Mouse (Mus musculus) limb, embryonic 14.5 days (tissue): ENCODE data around the gene Gm20388. TPM values are rescaled to one million over a fixed set of nuclear protein-coding genes. Genes with fewer than 3 reads are reported as not detected.

Experiments used
- ATAC-seq: fragments of 200-750 bp; cut with Nextera tagmentation; 2 replicates; pipeline ENCODE4 v1.8.0; 2017; ENCODE audit warnings: low read depth, moderate number of reproducible peaks, moderate TSS enrichment; ENCODE audit not compliant: low FRiP score
- DNase-seq: peaks from one replicate; pipeline ENCODE4 v3.0.0-alpha.2; 2015; ENCODE audit warnings: low spot score
- H3K27ac ChIP-seq: fragments of 300-500 bp; sonication (generic); replicated peaks from 2 replicates; pipeline ENCODE4 v1.5.1; 2014; ENCODE audit warnings: low read depth, mild to moderate bottlenecking, low read length, moderate library complexity, mixed read lengths
- H3K27me3 ChIP-seq: fragments of 300-500 bp; sonication (generic); 2 replicates; pipeline ENCODE4 v1.6.1; 2014; ENCODE audit warnings: low read length, mixed read lengths; ENCODE audit not compliant: control insufficient read depth, insufficient read depth
- H3K36me3 ChIP-seq: fragments of 300-500 bp; sonication (generic); 2 replicates; pipeline ENCODE4 v1.6.1; 2014; ENCODE audit warnings: mild to moderate bottlenecking, low read length, moderate library complexity, mixed read lengths; ENCODE audit not compliant: control insufficient read depth, insufficient read depth
- H3K4me1 ChIP-seq: fragments of 300-500 bp; sonication (generic); 2 replicates; pipeline ENCODE4 v1.6.1; 2014; ENCODE audit warnings: antibody characterized with exemption, low read length, mixed read lengths; ENCODE audit not compliant: control insufficient read depth, insufficient read depth
- H3K4me2 ChIP-seq: fragments of 300-500 bp; sonication (generic); replicated peaks from 2 replicates; pipeline ENCODE4 v1.6.1; 2014; ENCODE audit warnings: low read depth, mild to moderate bottlenecking, low read length, moderate library complexity; ENCODE audit not compliant: severe bottlenecking
- H3K4me3 ChIP-seq: fragments of 300-500 bp; sonication (generic); replicated peaks from 2 replicates; pipeline ENCODE4 v1.5.1; 2014; ENCODE audit warnings: low read length
- H3K9ac ChIP-seq: fragments of 300-500 bp; sonication (generic); 2 replicates; pipeline ENCODE4 v1.6.1; 2014; ENCODE audit warnings: mild to moderate bottlenecking, low read depth, low read length, moderate library complexity; ENCODE audit not compliant: severe bottlenecking
- H3K9me3 ChIP-seq: fragments of 300-500 bp; sonication (generic); 2 replicates; pipeline ENCODE4 v1.6.1; 2016; ENCODE audit warnings: low read length; ENCODE audit not compliant: control insufficient read depth
- POLR2A ChIP-seq: fragments of 200-500 bp; IDR thresholded peaks from 2 replicates; pipeline ENCODE4 v1.8.0; 2012; ENCODE audit warnings: inconsistent platforms, mild to moderate bottlenecking, moderate library complexity, borderline replicate concordance; ENCODE audit not compliant: insufficient read depth, insufficient read length; ENCODE audit errors: extremely low read depth
- WGBS: fragments of 180-500 bp; shearing (Covaris S2); extraction: QIAGEN DNeasy Blood & Tissue Kit; methylation state at CpG from one replicate; pipeline ENCODE4 v1.1.7; 2014; 5-methylcytosine and 5-hydroxymethylcytosine counted together
- polyA plus RNA-seq, 2 experiments: library from polyadenylated mRNA; depleted of rRNA in 1 of 2; stranded (reverse) in 1 of 2; unstranded in 1 of 2; fragments of >200 nt; fragmentation: Nextera tagmentation in 1 of 2; extraction: Ambion mirVana in 1 of 2; gene quantifications; 2 replicates each; pipeline versions ENCODE4 v1.2.1 to v1.2.3; 2012 to 2014

The Gm20388 gene
- polyA plus RNA-seq, 2 experiments = 1.9 to 49.9 TPM

DNA sequence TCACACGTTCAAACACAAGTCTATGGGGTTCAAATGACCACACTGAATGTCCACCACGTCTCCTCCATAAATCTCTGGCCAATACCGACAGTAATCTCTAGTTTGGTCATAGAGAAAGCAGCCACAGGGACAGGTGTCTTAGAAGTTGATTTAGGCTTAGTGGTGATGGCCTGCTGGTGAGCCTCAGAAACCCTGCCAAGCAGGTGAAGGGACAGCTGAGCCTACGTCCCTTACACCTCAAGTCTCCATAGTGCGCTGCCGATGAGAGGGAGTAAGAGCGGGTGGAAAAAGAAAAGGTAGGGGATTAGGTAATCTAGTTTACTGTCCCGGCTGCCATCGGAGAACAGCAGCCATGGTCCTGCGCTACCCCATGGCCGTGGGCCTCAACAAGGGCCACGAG, 2925.6 kb downstream of the Gm20388 start:
- H3K27me3 ChIP-seq = no peaks in the 10 kb centered on the region
- WGBS = 86% methylated on average over 12 of the region's 12 CpGs
- H3K9ac ChIP-seq = no peak overlapping the region
- TF ChIP-seq POLR2A = no peak
- H3K4me1 ChIP-seq = no peaks in the 10 kb centered on the region
- ATAC-seq (no peak), DNase-seq (no peak)
- no peaks in the 10 kb centered on the region for H3K9me3 ChIP-seq
- H3K4me3 ChIP-seq = no peak overlapping the region
- H3K36me3 ChIP-seq = no peaks in the 10 kb centered on the region
- no peak overlapping the region for H3K27ac ChIP-seq
- no peak overlapping the region for H3K4me2 ChIP-seq

DNA sequence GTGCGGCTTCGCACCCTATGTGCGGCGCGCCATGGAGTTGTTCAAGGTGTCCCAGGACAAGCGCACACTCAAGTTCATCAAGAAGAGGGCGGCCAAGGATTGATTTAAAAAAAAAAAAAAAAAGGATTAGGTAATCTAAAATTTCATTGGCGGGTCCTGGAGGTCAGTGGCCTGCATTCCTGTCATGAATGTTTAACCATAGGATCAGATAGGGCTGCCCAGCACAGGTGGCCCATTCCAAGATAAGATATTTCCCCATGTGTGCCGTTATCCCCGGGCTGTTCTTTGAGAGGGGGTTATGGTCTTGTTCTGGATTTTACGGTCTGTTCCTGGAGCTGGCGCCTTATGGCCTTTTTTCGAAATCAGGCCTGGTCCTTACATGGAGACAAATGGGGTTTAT, 2926.1 kb downstream of the Gm20388 start:
- TF ChIP-seq POLR2A = no peak
- Histone ChIP-seq H3K27me3 (no peaks in the 10 kb centered on the region), H3K4me3 (no peak overlapping the region), H3K9me3 (no peaks in the 10 kb centered on the region), H3K9ac (no peak overlapping the region), H3K4me1 (no peaks in the 10 kb centered on the region), H3K36me3 (no peaks in the 10 kb centered on the region), H3K4me2 (no peak overlapping the region), H3K27ac (no peak overlapping the region)
- no peak for ATAC-seq
- no peak for DNase-seq
- 77% methylated on average over 13 of the region's 13 CpGs for WGBS

DNA sequence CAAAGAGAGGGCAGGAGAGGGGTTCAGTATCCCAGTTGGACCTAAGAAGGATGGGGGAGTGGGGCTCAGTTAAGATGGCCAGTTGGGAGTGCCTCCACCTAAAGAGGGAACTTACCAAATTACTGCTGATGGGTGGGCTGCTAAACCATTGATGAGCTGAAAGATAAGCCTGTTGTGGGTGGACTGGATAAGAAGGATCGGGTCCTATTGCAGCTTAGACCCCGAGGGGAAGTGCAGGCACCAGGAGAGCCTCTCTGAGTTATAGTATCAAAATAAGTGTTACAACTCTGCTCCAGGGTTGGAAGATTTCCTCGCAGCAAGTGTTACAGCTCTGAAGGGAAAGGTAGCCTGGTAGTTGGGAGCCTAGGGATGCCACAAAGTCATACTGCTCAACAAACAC, 2933.5 kb downstream of the Gm20388 start:
- Histone ChIP-seq H3K27me3 (0 out of 2 replicates have a peak, but pooled peaks cover 2% of the 10 kb centered on the region), H3K4me2 (no peak overlapping the region), H3K27ac (no peak overlapping the region), H3K4me3 (no peak overlapping the region), H3K4me1 (no peaks in the 10 kb centered on the region), H3K9ac (no peak overlapping the region), H3K36me3 (no peaks in the 10 kb centered on the region), H3K9me3 (no peaks in the 10 kb centered on the region)
- ATAC-seq = no peak
- WGBS = 59% methylated on average over 3 of the region's 3 CpGs
- TF ChIP-seq POLR2A = no peak
- DNase-seq = no peak

DNA sequence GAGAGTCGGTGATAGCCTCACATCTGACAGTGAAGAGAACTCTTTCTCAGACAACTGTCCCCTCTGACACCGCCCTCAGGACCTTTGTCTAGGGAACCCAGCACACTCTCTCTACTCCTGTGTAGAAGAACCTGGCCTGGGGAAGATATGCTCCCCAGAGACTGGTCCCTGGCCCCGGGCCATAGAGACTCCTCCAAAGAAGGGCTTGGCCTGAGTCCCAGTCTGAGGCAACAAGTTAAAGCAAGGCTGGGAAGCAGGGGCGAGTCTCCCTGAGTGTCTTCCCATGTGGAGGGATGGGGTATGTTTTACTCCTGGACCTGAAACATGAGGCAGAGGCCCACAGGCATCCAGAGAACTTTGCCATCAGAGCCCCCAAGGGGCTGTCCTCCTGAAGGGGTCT, 2935.0 kb downstream of the Gm20388 start:
- DNase-seq = no peak
- Histone ChIP-seq H3K27me3 (0 out of 2 replicates have a peak, but pooled peaks cover 2% of the 10 kb centered on the region), H3K4me2 (no peak overlapping the region), H3K4me3 (no peak overlapping the region), H3K9ac (no peak overlapping the region), H3K9me3 (no peaks in the 10 kb centered on the region), H3K36me3 (no peaks in the 10 kb centered on the region), H3K27ac (no peak overlapping the region), H3K4me1 (no peaks in the 10 kb centered on the region; the same call in 1 of the 2 replicates)
- 69% methylated on average over 4 of the region's 4 CpGs for WGBS
- no peak for TF ChIP-seq POLR2A
- ATAC-seq = no peak

DNA sequence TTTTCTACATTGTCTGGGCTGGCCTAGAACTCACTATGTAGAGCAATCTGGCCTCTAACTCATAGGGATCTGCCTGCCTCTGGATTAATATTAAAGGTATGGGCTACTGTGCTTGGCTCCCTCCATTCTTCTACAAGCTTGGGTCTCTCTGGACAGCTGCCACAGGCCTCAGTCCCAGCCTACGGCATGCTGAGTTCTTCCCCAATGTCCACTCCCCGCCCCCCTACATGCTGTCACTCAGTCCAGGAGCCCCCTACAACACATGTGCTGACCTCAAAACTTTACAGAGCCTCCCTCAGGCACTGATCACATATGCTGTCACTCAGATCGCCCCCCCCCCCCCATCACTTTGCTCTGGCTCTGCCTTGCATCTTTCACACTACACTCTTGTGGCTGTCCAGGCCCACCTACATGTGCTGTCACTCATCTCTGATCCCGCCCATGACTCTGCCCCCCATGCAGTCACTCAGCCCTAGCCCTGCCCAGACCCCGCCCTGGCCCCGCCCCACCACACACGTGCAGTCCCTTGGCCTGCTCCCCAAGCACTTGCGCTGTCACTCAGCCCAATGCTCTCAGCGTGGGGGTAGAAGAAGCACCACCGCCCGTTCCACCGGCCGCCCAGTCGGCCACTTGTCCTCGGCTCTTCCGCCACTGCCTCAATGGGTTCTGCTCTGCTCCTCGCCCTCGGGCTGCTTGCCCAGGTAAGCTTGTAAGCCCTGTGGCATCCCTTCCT, 2937.4 kb downstream of the Gm20388 start, which contains the start of gene Cdh15:
TSS of gene Cdh15 (plus strand) at position 138 of the 733 bp plus-strand sequence.
- H3K4me1 ChIP-seq = no peaks in the 10 kb centered on the region; the same call in 1 of the 2 replicates
- peak; percentile 79 for DNase-seq
- H3K27ac ChIP-seq = 0 out of 2 replicates have a peak within 1 kb of the TSS, but pooled peaks have one; percentile 52
- H3K4me3 ChIP-seq = peak within 1 kb of the TSS; percentile 23
- TF ChIP-seq POLR2A = no peak
- no peaks in the 10 kb centered on the region for H3K27me3 ChIP-seq
- no peaks in the 10 kb centered on the region for H3K9me3 ChIP-seq
- 13% methylated on average over 17 of the region's 18 CpGs for WGBS
- no peaks in the 10 kb centered on the region for H3K36me3 ChIP-seq
- peak within 1 kb of the TSS; percentile 34 for H3K4me2 ChIP-seq
- peak; percentile 86 for ATAC-seq
- peak within 1 kb of the TSS; percentile 34 for H3K9ac ChIP-seq
